Mouse (Mus musculus): ENCODE results near the gene Sik1.

DNA sequence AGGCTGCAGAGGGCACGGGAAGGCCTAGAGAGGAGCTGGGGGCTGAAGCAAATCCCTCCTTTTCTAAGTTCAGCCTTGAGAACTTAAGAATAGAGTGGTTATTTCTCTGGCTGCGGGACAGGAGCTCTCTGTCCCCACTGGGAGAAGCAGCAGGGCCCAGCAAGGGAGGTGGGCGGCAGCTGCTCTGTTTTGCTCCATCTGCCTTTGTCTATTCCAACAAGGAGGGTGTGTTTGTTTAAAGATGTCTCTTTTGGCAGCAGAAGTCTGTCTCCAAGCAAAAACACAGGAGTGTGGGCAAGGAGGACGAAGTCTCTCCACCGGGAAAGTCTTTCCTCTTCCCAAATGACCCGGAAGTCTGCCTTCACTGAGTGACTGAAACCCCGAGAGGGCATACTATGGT is 18.8 kb downstream of the Sik1 start:
- TF ChIP-seq CTCF (IDR thresholded peaks at IDR 0.05; ENCODE audit: borderline replicate concordance, extremely low read depth, insufficient read depth, insufficient read length) (no peak), POLR2A (IDR thresholded peaks at IDR 0.05; ENCODE audit: borderline replicate concordance, extremely low read depth, insufficient read depth, insufficient read length, poor library complexity, severe bottlenecking) (no peak)
